Mouse (Mus musculus) CH12.LX (cell line): ENCODE data around the gene Aspdh. TPM values are rescaled to one million over a fixed set of nuclear protein-coding genes. Genes with fewer than 3 reads are reported as not detected.

Source experiments
- DNase-seq: peaks from one replicate; pipeline ENCODE4 v3.0.0-alpha.2; 2013; ENCODE audit errors: extremely low read depth
- H3K27ac ChIP-seq: 2 replicates; pipeline ENCODE4 v1.5.1; 2012; ENCODE audit warnings: low read depth, mild to moderate bottlenecking, control low read depth, moderate library complexity; ENCODE audit not compliant: insufficient read depth
- H3K27me3 ChIP-seq: replicated peaks from 2 replicates; pipeline ENCODE3; 2012; ENCODE audit warnings: inconsistent platforms
- H3K36me3 ChIP-seq, 2 experiments: replicated peaks in 1 of 2; 2 replicates each; pipeline versions ENCODE3 to v1.6.1; 2012; ENCODE audit warnings: inconsistent platforms in 1 of 2, low read length in 1 of 2, mild to moderate bottlenecking in 1 of 2, mixed read lengths in 1 of 2, moderate library complexity in 1 of 2; ENCODE audit not compliant: control insufficient read depth in 1 of 2, insufficient read depth in 1 of 2
- H3K4me1 ChIP-seq, 2 experiments: 2 replicates each; pipeline ENCODE4 v1.6.1; 2012; ENCODE audit warnings: inconsistent platforms in 1 of 2, moderate library complexity in 1 of 2; ENCODE audit not compliant: insufficient read depth in 2 of 2, control insufficient read depth in 1 of 2
- H3K4me2 ChIP-seq: 2 replicates; pipeline ENCODE4 v1.6.1; 2012; ENCODE audit warnings: low read depth, mild to moderate bottlenecking, control low read depth; ENCODE audit not compliant: poor library complexity, insufficient read depth, severe bottlenecking
- H3K4me3 ChIP-seq, 3 experiments: fragments of 150-350 bp in 1 of 3; sonication (generic) in 1 of 3; replicated peaks in 1 of 3; 2 replicates each; pipeline versions ENCODE3 to v1.5.1; 2011 to 2012; ENCODE audit warnings: low read depth in 2 of 3, low read length in 2 of 3, mild to moderate bottlenecking in 2 of 3, moderate library complexity in 2 of 3, control low read depth in 1 of 3, improper control_type of control experiment in 1 of 3, inconsistent platforms in 1 of 3, mixed read lengths in 1 of 3; ENCODE audit not compliant: poor library complexity in 1 of 3
- H3K79me2 ChIP-seq: replicated peaks from 2 replicates; pipeline ENCODE4 v1.6.1; 2012; ENCODE audit warnings: mild to moderate bottlenecking, moderate library complexity; ENCODE audit not compliant: control insufficient read depth, poor library complexity, insufficient read depth, severe bottlenecking; ENCODE audit errors: extremely low read depth
- H3K9ac ChIP-seq: 2 replicates; pipeline ENCODE4 v1.6.1; 2012; ENCODE audit warnings: low read depth, mild to moderate bottlenecking, control low read depth, moderate library complexity; ENCODE audit not compliant: insufficient read depth
- H3K9me3 ChIP-seq: replicated peaks from 2 replicates; pipeline ENCODE3; 2012; ENCODE audit warnings: low read length, inconsistent platforms, mixed read lengths
- E2F4 ChIP-seq: IDR thresholded peaks from 2 replicates; pipeline ENCODE4 v1.6.1; 2011; ENCODE audit warnings: low read depth, low read length, improper control_type of control experiment; ENCODE audit not compliant: insufficient replicate concordance
- ELF1 ChIP-seq: IDR thresholded peaks from 2 replicates; pipeline ENCODE4 v1.6.1; 2014; ENCODE audit warnings: low read depth, mild to moderate bottlenecking, inconsistent platforms, low read length, improper control_type of control experiment
- GABPA ChIP-seq: IDR thresholded peaks from 2 replicates; pipeline ENCODE4 v1.6.1; 2012; ENCODE audit warnings: low read depth, low read length, improper control_type of control experiment, inconsistent platforms; ENCODE audit not compliant: insufficient replicate concordance
- IRF4 ChIP-seq: IDR thresholded peaks from 2 replicates; pipeline ENCODE4 v1.6.1; 2014; ENCODE audit warnings: low read depth, mild to moderate bottlenecking, inconsistent platforms, low read length, improper control_type of control experiment
- JUN ChIP-seq: IDR thresholded peaks from 2 replicates; pipeline ENCODE4 v1.6.1; 2011; ENCODE audit warnings: low read depth, mild to moderate bottlenecking, low read length, improper control_type of control experiment, moderate library complexity; ENCODE audit not compliant: insufficient read depth
- KAT2A ChIP-seq: IDR thresholded peaks from 2 replicates; pipeline ENCODE4 v1.6.1; 2012; ENCODE audit warnings: low read length, improper control_type of control experiment, inconsistent platforms; ENCODE audit not compliant: insufficient replicate concordance
- MAX ChIP-seq: IDR thresholded peaks from 2 replicates; pipeline ENCODE4 v1.6.1; 2011; ENCODE audit warnings: low read length, improper control_type of control experiment
- MAZ ChIP-seq: IDR thresholded peaks from 2 replicates; pipeline ENCODE4 v1.6.1; 2012; ENCODE audit warnings: low read depth, mild to moderate bottlenecking, inconsistent platforms, low read length, improper control_type of control experiment, moderate library complexity
- MXI1 ChIP-seq: IDR thresholded peaks from 2 replicates; pipeline ENCODE4 v1.6.1; 2011; ENCODE audit warnings: mild to moderate bottlenecking, low read depth, low read length, improper control_type of control experiment
- NRF1 ChIP-seq: IDR thresholded peaks from 2 replicates; pipeline ENCODE4 v1.6.1; 2014; ENCODE audit warnings: low read depth, mild to moderate bottlenecking, inconsistent platforms, low read length, improper control_type of control experiment, moderate library complexity
- PAX5 ChIP-seq: IDR thresholded peaks from 2 replicates; pipeline ENCODE4 v1.6.1; 2012; ENCODE audit warnings: low read length, inconsistent platforms, mixed read lengths
- POLR2A ChIP-seq: IDR thresholded peaks from 2 replicates; pipeline ENCODE4 v1.6.1; 2011; ENCODE audit warnings: low read depth, mild to moderate bottlenecking, improper control_type of control experiment, low read length
- POLR2AphosphoS2 ChIP-seq: IDR thresholded peaks from 2 replicates; pipeline ENCODE4 v1.6.1; 2011; ENCODE audit warnings: low read depth, low read length, improper control_type of control experiment
- RAD21 ChIP-seq: IDR thresholded peaks from 2 replicates; pipeline ENCODE4 v1.6.1; 2011; ENCODE audit warnings: low read depth, mild to moderate bottlenecking, low read length, improper control_type of control experiment, moderate library complexity
- RCOR1 ChIP-seq: conservative IDR thresholded peaks from 2 replicates; pipeline ENCODE4 v1.6.1; 2012; ENCODE audit warnings: low read depth, mild to moderate bottlenecking, inconsistent platforms, low read length, improper control_type of control experiment
- SIN3A ChIP-seq: IDR thresholded peaks from 2 replicates; pipeline ENCODE4 v1.6.1; 2012; ENCODE audit warnings: low read length, improper control_type of control experiment, inconsistent platforms
- SMC3 ChIP-seq: IDR thresholded peaks from 2 replicates; pipeline ENCODE4 v1.6.1; 2011; ENCODE audit warnings: low read depth, low read length, improper control_type of control experiment
- TBP ChIP-seq: conservative IDR thresholded peaks from 2 replicates; pipeline ENCODE4 v1.6.1; 2011; ENCODE audit warnings: low read depth, low read length, improper control_type of control experiment
- UBTF ChIP-seq: IDR thresholded peaks from 2 replicates; pipeline ENCODE4 v1.6.1; 2012; ENCODE audit warnings: low read depth, mild to moderate bottlenecking, inconsistent platforms, low read length, improper control_type of control experiment, moderate library complexity
- USF1 ChIP-seq: IDR thresholded peaks from 2 replicates; pipeline ENCODE4 v1.6.1; 2014; ENCODE audit warnings: low read depth, mild to moderate bottlenecking, inconsistent platforms, low read length, improper control_type of control experiment
- USF2 ChIP-seq: conservative IDR thresholded peaks from 2 replicates; pipeline ENCODE4 v1.6.1; 2011; ENCODE audit warnings: low read depth, low read length, improper control_type of control experiment
- ZKSCAN1 ChIP-seq: IDR thresholded peaks from 2 replicates; pipeline ENCODE4 v1.6.1; 2012; ENCODE audit warnings: low read depth, inconsistent platforms, low read length, improper control_type of control experiment, borderline replicate concordance
- ZNF384 ChIP-seq: IDR thresholded peaks from 2 replicates; pipeline ENCODE4 v1.6.1; 2012; ENCODE audit warnings: low read depth, low read length, improper control_type of control experiment, inconsistent platforms
- dilution Hi-C: fragments of 300-500 bp; cut with MboI; formaldehyde crosslinking; loops from 2 replicates; pipeline ENCODE4 v1.14.3; 2020; ENCODE audit warnings: low sequenced_read_pairs; ENCODE audit not compliant: extremely low pct_unique_long_range_greater_than_20kb, extremely low pct_ligation_motif_present
- in situ Hi-C: fragments of 300-500 bp; cut with MboI; formaldehyde crosslinking; loops from 3 replicates; pipeline ENCODE4 v1.14.3; 2019; ENCODE audit warnings: low sequenced_read_pairs, low pct_ligation_motif_present, low pct_unique_long_range_greater_than_20kb, mixed read lengths
- polyA plus RNA-seq: library from polyadenylated mRNA; unstranded; fragments of >175 nt; gene quantifications from 2 replicates; pipeline ENCODE4 v1.2.1, GENCODE M21; 2012; ENCODE audit warnings: low read depth; ENCODE audit not compliant: insufficient read length
- total RNA-seq, 2 experiments: library from RNA; depleted of rRNA; stranded (reverse); fragments of 300-350 nt in 1 of 2; fragments of >200 nt in 1 of 2; gene quantifications; 2 replicates each; pipeline ENCODE4 v1.2.3; 2012 to 2014

Aspdh gene
- total and polyA plus RNA-seq, 3 experiments, result not detected

DNA sequence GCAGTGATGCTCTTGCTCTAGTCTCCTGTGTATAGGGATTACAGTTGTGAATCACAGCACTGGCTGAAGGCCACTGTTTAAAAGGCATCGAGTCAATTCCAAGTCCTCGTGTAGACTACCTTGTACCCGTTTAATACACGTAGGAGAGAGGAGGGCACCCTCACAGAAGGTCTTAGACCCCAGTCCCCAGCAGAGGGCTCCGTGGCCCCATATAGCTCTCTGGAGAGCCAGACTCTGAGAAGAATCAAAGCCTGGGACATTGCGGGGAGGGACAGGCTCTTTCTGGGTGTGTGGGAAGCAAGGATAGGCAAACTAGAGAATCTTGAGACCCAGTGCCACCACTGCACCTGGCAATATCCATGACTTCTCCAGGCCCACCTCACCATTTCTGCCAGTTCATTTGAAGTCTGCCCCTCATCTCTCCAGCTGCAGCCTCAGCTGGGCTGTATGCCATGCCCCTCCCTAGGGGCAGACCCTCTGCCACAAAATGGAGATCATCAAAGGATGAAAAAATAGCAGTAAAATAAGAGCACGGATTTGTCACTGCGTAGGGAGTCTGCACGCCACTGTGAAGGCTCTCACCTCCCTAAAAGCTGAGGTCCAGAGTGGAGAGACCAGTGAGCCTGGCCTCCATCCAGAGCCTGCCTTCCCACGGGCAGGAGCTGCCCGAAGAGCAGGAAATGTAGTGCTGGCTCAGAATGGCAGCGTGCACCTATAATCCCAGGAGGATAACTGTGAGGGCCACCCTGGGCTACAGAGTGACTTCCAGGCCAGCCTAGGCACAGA is 18.9 kb upstream of the Aspdh start:
- no peaks in the 10 kb centered on the region for H3K4me1 ChIP-seq
- DNase-seq, result no peak
- no peak overlapping the region for H3K27ac ChIP-seq
- H3K9me3 ChIP-seq, result no peaks in the 10 kb centered on the region
- H3K27me3 ChIP-seq, result peaks cover 83% of the 10 kb centered on the region
- in situ Hi-C loops, result no loop called here
- no peak overlapping the region for H3K4me3 ChIP-seq
- TF ChIP-seq RAD21, result no peak
- TF ChIP-seq SMC3, result peak; percentile 5; the same call in 1 of the 2 replicates
- no peak for TF ChIP-seq ZNF384
- no peak for TF ChIP-seq USF1
- TF ChIP-seq ZKSCAN1, result no peak
- TF ChIP-seq, all 38 proteins: peak for 1
- Histone ChIP-seq H3K36me3 (no peaks in the 10 kb centered on the region), H3K9ac (no peak overlapping the region), H3K79me2 (no peaks in the 10 kb centered on the region), H3K4me2 (no peak overlapping the region)
- dilution Hi-C loops, result no loop called here

DNA sequence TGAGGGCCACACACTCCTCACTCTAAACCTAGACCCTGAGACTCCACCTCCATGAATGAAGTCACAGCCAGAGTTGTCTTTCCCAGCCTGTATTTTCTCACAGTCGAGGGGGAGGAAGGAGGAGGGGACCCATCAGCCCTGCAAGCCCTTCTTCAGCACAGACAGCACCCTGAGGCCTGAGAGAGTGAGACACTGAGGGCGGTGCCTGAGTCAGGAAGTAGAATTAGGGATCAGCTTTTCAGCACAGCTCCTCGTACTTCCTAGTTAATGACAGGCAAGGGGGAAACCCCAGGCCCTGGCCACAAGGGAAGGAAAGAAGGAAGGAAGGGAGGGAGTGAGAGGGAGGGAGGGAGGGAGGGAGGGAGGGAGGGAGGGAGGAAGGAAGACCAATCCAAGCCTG is 11.9 kb upstream of the Aspdh start:
- Histone ChIP-seq H3K27ac (no peak overlapping the region), H3K9ac (no peak overlapping the region), H3K4me3 (no peak overlapping the region), H3K4me2 (no peak overlapping the region), H3K9me3 (peaks cover 2% of the 10 kb centered on the region), H3K79me2 (no peaks in the 10 kb centered on the region), H3K4me1 (peaks cover 12% of the 10 kb centered on the region in 2 experiments), H3K36me3 (no peaks in the 10 kb centered on the region), H3K27me3 (peaks cover 48% of the 10 kb centered on the region)
- peak; percentile 16 for DNase-seq
- in situ Hi-C loops, result no loop called here
- TF ChIP-seq ELF1 (peak; percentile 25; the same call in 1 of the 2 replicates), NRF1 (no peak)
- TF ChIP-seq, all 38 proteins: peak for 1
- dilution Hi-C loops, result no loop called here

GRCm38 (mm10) chr7:44456302-44456701 is 8.9 kb upstream of the Aspdh start:
- H3K27ac ChIP-seq, result no peak overlapping the region
- H3K36me3 ChIP-seq, result no peaks in the 10 kb centered on the region
- peaks cover 63% of the 10 kb centered on the region for H3K27me3 ChIP-seq
- H3K9ac ChIP-seq, result no peak overlapping the region
- peaks cover 12% of the 10 kb centered on the region in 2 experiments for H3K4me1 ChIP-seq
- H3K4me2 ChIP-seq, result no peak overlapping the region
- no peak for DNase-seq
- H3K9me3 ChIP-seq, result peaks cover 8% of the 10 kb centered on the region
- H3K4me3 ChIP-seq, result no peak overlapping the region
- TF ChIP-seq IRF4 (no peak), USF2 (no peak), NRF1 (no peak), RAD21 (no peak), PAX5 (no peak), ZKSCAN1 (no peak), POLR2AphosphoS2 (no peak), RCOR1 (no peak), GABPA (no peak), KAT2A (no peak), USF1 (no peak), TBP (no peak), SIN3A (no peak), E2F4 (no peak), JUN (no peak), POLR2A (no peak), UBTF (no peak), MAZ (no peak), MXI1 (no peak), MAX (no peak)
- in situ Hi-C loops, result no loop called here
- H3K79me2 ChIP-seq, result no peaks in the 10 kb centered on the region
- dilution Hi-C loops, result no loop called here
